Mouse (Mus musculus): ENCODE measurements around the gene 2410131K14Rik.

The 2410131K14Rik gene

GRCm38 (mm10) chr5:118311251-118311650 is 66.2 kb downstream of the 2410131K14Rik start:
- no peak for DNase-seq (ENCODE audit: low spot score in 2 of 2)

GRCm38 (mm10) chr5:118313766-118314165 is 68.7 kb downstream of the 2410131K14Rik start:
- DNase-seq (ENCODE audit: low spot score in 2 of 2) = no peak
